Mouse (Mus musculus) CD4-positive helper T cell, adult 2 months (primary cell): Measurements from ENCODE around the gene Clcc1.
"Not testable (repeated sequence)": the region's sequence is repeated elsewhere in the genome, so short reads cannot be mapped to it uniquely, and the experiment has no call there.

Experiments used
- DNase-seq: peaks from one replicate; pipeline ENCODE4 v3.0.0-alpha.2; 2012; ENCODE audit warnings: low read depth, missing footprints, low spot score

Gene Clcc1

GRCm38 (mm10) chr3:108653710-108654379 is at the start of gene Clcc1:
Clcc1 (plus strand) TSS chr3:108653913.
- peak; percentile 97 for DNase-seq

- DNase-seq, result no peak
Measured at GRCm38 (mm10) chr3:108608906-108609305, 44.8 kb upstream of the Clcc1 start.

GRCm38 (mm10) chr3:108634761-108635160 is 19.0 kb upstream of the Clcc1 start:
- DNase-seq, result no peak

GRCm38 (mm10) chr3:108639412-108639811 is 14.3 kb upstream of the Clcc1 start:
- DNase-seq, result peak; percentile 26

- no peak for DNase-seq
Measured at GRCm38 (mm10) chr3:108640998-108641397, 12.7 kb upstream of the Clcc1 start.

GRCm38 (mm10) chr3:108644856-108645255 is 8.9 kb upstream of the Clcc1 start:
- no peak for DNase-seq

GRCm38 (mm10) chr3:108646036-108646435 is 7.7 kb upstream of the Clcc1 start:
- DNase-seq, result no peak

- DNase-seq, result not testable (repeated sequence)
Measured at GRCm38 (mm10) chr3:108647681-108648080, 6.0 kb upstream of the Clcc1 start.

- DNase-seq, result peak; percentile 63
Measured at GRCm38 (mm10) chr3:108652866-108653642, 659 bp upstream of the Clcc1 start.

GRCm38 (mm10) chr3:108654566-108654965 is 853 bp downstream of the Clcc1 start:
- peak; percentile 22 for DNase-seq

- DNase-seq, result no peak
Measured at GRCm38 (mm10) chr3:108655486-108655885, 1.8 kb downstream of the Clcc1 start.

- DNase-seq, result no peak
Measured at GRCm38 (mm10) chr3:108658612-108659011, 4.9 kb downstream of the Clcc1 start.

GRCm38 (mm10) chr3:108660941-108661340 is 7.2 kb downstream of the Clcc1 start:
- no peak for DNase-seq

GRCm38 (mm10) chr3:108676616-108677015 is 22.9 kb downstream of the Clcc1 start:
- no peak for DNase-seq

- DNase-seq, result no peak
Measured at GRCm38 (mm10) chr3:108681004-108681403, 27.3 kb downstream of the Clcc1 start.

GRCm38 (mm10) chr3:108683597-108683996 is 29.9 kb downstream of the Clcc1 start:
- not testable (repeated sequence) for DNase-seq

- DNase-seq, result no peak
Measured at GRCm38 (mm10) chr3:108685701-108686100, 32.0 kb downstream of the Clcc1 start.

- DNase-seq, result no peak
Measured at GRCm38 (mm10) chr3:108689015-108689441, 35.3 kb downstream of the Clcc1 start.

GRCm38 (mm10) chr3:108689446-108689845 is 35.7 kb downstream of the Clcc1 start:
- DNase-seq, result no peak

GRCm38 (mm10) chr3:108689979-108690378 is 36.3 kb downstream of the Clcc1 start:
- no peak for DNase-seq

- DNase-seq, result no peak
Measured at GRCm38 (mm10) chr3:108694321-108694720, 40.6 kb downstream of the Clcc1 start.

GRCm38 (mm10) chr3:108698662-108699061 is 44.9 kb downstream of the Clcc1 start:
- DNase-seq, result no peak

- DNase-seq, result no peak
Measured at GRCm38 (mm10) chr3:108699786-108700185, 46.1 kb downstream of the Clcc1 start.
